Mouse (Mus musculus): ENCODE results near the gene Pbld1. TPM values are rescaled to one million over a fixed set of nuclear protein-coding genes. Genes with fewer than 3 reads are reported as not detected.

Pbld1 gene
- 2.2 TPM in 1 of 2 replicates, not detected in the other for total RNA-seq (2014; rRNA removed; ENCODE audit: low replicate concordance)
- polyA plus RNA-seq (2015; fragmentation: Nextera tagmentation; extraction: Ambion mirVana) = 0.70 and 1.5 TPM in 2 replicates

- Histone ChIP-seq H3K36me3 (replicated peaks; ENCODE audit: control insufficient read depth, insufficient read depth, low read length) (no peaks in the 10 kb centered on the region), H3K27me3 (ENCODE audit: control insufficient read depth, insufficient read depth, low read length) (no peaks in the 10 kb centered on the region), H3K9me3 (replicated peaks; ENCODE audit: control insufficient read depth, low read length) (no peaks in the 10 kb centered on the region), H3K27ac (ENCODE audit: low read depth) (no peak within 1 kb of the TSS), H3K4me2 (ENCODE audit: low read depth, low read length) (no peak within 1 kb of the TSS), H3K4me1 (ENCODE audit: control insufficient read depth, insufficient read depth) (peaks cover 11% of the 10 kb centered on the region), H3K4me3 (ENCODE audit: low read depth, low read length) (no peak within 1 kb of the TSS), H3K9ac (replicated peaks; ENCODE audit: low read depth, low read length) (no peak within 1 kb of the TSS)
- no peak for ATAC-seq (ENCODE audit: insufficient read depth, low read depth)
- WGBS = 86% methylated on average over 2 of the region's 2 CpGs
- TF ChIP-seq EP300 (IDR thresholded peaks at IDR 0.05; ENCODE audit: low read depth) (no peak), CTCF (IDR thresholded peaks at IDR 0.05; ENCODE audit: low read depth) (no peak)
- no peak for DNase-seq (ENCODE audit: low spot score)
These were observed at the start of gene Pbld1 for GRCm38 (mm10) chr10:63059862-63060261. Gene Pbld1, plus strand, starts transcription at chr10:63060162.

DNA sequence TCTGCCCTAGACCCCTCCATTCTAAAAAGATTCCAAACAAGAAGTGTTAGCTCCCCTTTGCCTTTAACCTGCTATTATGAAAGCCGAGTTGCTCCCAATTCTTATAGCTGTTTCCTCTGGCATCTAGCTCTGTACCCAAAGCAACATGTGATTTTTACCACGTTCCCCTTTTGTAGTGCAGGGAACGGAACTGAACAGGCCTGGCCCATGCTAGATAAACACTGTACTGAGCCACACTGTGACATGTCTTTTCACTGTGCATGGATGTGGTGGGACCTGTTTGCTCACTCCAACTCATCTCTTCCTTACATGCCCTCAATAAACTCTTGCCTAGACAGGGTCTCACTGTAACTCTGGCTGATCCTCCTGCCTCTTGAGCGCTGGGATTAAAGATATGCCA lies 49.7 kb upstream of the Pbld1 start:
- H3K9me3 ChIP-seq (replicated peaks; ENCODE audit: control insufficient read depth, low read length) = no peaks in the 10 kb centered on the region
- H3K4me3 ChIP-seq (ENCODE audit: low read depth, low read length) = no peak overlapping the region
- no peaks in the 10 kb centered on the region for H3K4me1 ChIP-seq (ENCODE audit: control insufficient read depth, insufficient read depth)
- no peak for TF ChIP-seq CTCF (IDR thresholded peaks at IDR 0.05; ENCODE audit: low read depth)
- no peak for TF ChIP-seq EP300 (IDR thresholded peaks at IDR 0.05; ENCODE audit: low read depth)
- H3K27me3 ChIP-seq (ENCODE audit: control insufficient read depth, insufficient read depth, low read length) = no peaks in the 10 kb centered on the region
- WGBS = 78% methylated on average over 4 of the region's 4 CpGs
- ATAC-seq (ENCODE audit: insufficient read depth, low read depth) = no peak
- no peak overlapping the region for H3K4me2 ChIP-seq (ENCODE audit: low read depth, low read length)
- H3K9ac ChIP-seq (replicated peaks; ENCODE audit: low read depth, low read length) = no peak overlapping the region
- peaks cover 85% of the 10 kb centered on the region for H3K36me3 ChIP-seq (replicated peaks; ENCODE audit: control insufficient read depth, insufficient read depth, low read length)
- no peak overlapping the region for H3K27ac ChIP-seq (ENCODE audit: low read depth)
- no peak for DNase-seq (ENCODE audit: low spot score)

DNA sequence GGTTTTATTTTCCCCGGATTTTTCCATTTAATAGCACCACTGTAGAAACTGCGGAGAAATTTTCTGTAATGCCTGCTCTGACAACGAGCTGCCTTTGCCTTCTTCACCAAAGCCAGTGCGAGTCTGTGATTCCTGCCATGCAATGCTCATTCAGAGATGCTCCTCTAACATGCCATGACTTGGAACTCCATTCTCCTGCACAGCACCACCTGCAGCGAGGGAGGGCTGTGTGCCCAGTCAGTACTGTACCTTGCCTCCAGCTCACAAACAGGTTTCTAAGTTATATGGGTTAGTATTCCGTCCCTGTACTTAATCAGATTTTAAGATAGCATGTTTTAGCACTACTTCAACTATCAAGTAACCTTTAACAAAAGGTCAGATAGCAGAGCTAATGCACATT lies 48.4 kb upstream of the Pbld1 start:
- peaks cover 89% of the 10 kb centered on the region for H3K36me3 ChIP-seq (replicated peaks; ENCODE audit: control insufficient read depth, insufficient read depth, low read length)
- no peaks in the 10 kb centered on the region for H3K27me3 ChIP-seq (ENCODE audit: control insufficient read depth, insufficient read depth, low read length)
- H3K4me2 ChIP-seq (ENCODE audit: low read depth, low read length) = no peak overlapping the region
- no peaks in the 10 kb centered on the region for H3K4me1 ChIP-seq (ENCODE audit: control insufficient read depth, insufficient read depth)
- no peaks in the 10 kb centered on the region for H3K9me3 ChIP-seq (replicated peaks; ENCODE audit: control insufficient read depth, low read length)
- H3K9ac ChIP-seq (replicated peaks; ENCODE audit: low read depth, low read length) = no peak overlapping the region
- H3K27ac ChIP-seq (ENCODE audit: low read depth) = no peak overlapping the region
- ATAC-seq (ENCODE audit: insufficient read depth, low read depth) (no peak), DNase-seq (ENCODE audit: low spot score) (no peak)
- 86% methylated on average over 6 of the region's 6 CpGs for WGBS
- no peak overlapping the region for H3K4me3 ChIP-seq (ENCODE audit: low read depth, low read length)
- TF ChIP-seq EP300 (IDR thresholded peaks at IDR 0.05; ENCODE audit: low read depth) (no peak), CTCF (IDR thresholded peaks at IDR 0.05; ENCODE audit: low read depth) (no peak)

DNA sequence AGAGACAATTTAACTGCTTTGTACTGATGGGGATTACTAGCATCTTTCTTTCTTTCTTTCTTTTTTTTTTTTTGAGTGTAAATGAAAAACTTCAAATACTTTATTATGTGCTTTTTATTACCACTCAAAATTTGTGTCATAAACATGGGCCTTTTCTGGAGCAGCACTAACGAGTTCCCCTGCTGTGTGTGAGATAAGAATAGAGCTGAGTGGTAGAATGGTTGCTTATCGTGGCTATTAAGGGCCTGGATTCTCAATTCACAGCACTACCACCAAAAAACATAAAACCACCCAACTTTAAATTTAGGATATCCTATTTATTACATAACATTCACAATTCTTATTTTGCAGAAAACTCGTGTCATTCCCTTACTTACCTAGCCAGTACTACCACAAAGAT lies 46.5 kb upstream of the Pbld1 start:
- DNase-seq (ENCODE audit: low spot score) (no peak), ATAC-seq (ENCODE audit: insufficient read depth, low read depth) (no peak)
- no peaks in the 10 kb centered on the region for H3K27me3 ChIP-seq (ENCODE audit: control insufficient read depth, insufficient read depth, low read length)
- H3K4me3 ChIP-seq (ENCODE audit: low read depth, low read length) = no peak overlapping the region
- no peak overlapping the region for H3K4me2 ChIP-seq (ENCODE audit: low read depth, low read length)
- WGBS = 56% methylated on average over 3 of the region's 3 CpGs
- no peak overlapping the region for H3K27ac ChIP-seq (ENCODE audit: low read depth)
- no peak for TF ChIP-seq EP300 (IDR thresholded peaks at IDR 0.05; ENCODE audit: low read depth)
- no peak for TF ChIP-seq CTCF (IDR thresholded peaks at IDR 0.05; ENCODE audit: low read depth)
- no peak overlapping the region for H3K9ac ChIP-seq (replicated peaks; ENCODE audit: low read depth, low read length)
- H3K36me3 ChIP-seq (replicated peaks; ENCODE audit: control insufficient read depth, insufficient read depth, low read length) = peaks cover 84% of the 10 kb centered on the region
- H3K4me1 ChIP-seq (ENCODE audit: control insufficient read depth, insufficient read depth) = no peaks in the 10 kb centered on the region
- no peaks in the 10 kb centered on the region for H3K9me3 ChIP-seq (replicated peaks; ENCODE audit: control insufficient read depth, low read length)

DNA sequence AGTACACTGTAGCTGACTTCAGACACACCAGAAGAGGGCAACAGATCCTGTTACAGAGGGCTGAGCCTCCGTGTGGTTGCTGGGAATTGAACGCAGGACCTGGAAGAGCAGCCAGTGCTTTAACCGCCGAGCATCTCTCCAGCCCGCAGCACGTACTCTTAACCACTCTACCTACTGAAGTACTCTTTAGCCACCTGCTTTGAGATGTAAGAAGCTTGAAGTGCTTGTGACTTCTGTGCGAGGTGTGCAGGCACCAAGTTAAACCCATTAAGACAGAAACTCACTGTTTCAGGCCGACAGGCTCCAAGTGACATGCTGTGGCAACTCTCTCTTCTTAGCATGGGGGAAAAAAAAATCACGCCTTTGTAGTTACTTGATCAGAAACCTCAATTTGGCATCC lies 45.8 kb upstream of the Pbld1 start:
- DNase-seq (ENCODE audit: low spot score) = no peak
- Histone ChIP-seq H3K4me3 (ENCODE audit: low read depth, low read length) (no peak overlapping the region), H3K27ac (ENCODE audit: low read depth) (no peak overlapping the region), H3K9me3 (replicated peaks; ENCODE audit: control insufficient read depth, low read length) (no peaks in the 10 kb centered on the region), H3K4me1 (ENCODE audit: control insufficient read depth, insufficient read depth) (0 out of 2 replicates have a peak, but pooled peaks cover 2% of the 10 kb centered on the region), H3K4me2 (ENCODE audit: low read depth, low read length) (no peak overlapping the region), H3K36me3 (replicated peaks; ENCODE audit: control insufficient read depth, insufficient read depth, low read length) (peaks cover 81% of the 10 kb centered on the region), H3K27me3 (ENCODE audit: control insufficient read depth, insufficient read depth, low read length) (no peaks in the 10 kb centered on the region), H3K9ac (replicated peaks; ENCODE audit: low read depth, low read length) (no peak overlapping the region)
- TF ChIP-seq EP300 (IDR thresholded peaks at IDR 0.05; ENCODE audit: low read depth) (no peak), CTCF (IDR thresholded peaks at IDR 0.05; ENCODE audit: low read depth) (no peak)
- WGBS = 89% methylated on average over 9 of the region's 9 CpGs
- ATAC-seq (ENCODE audit: insufficient read depth, low read depth) = no peak

GRCm38 (mm10) chr10:63019304-63019703 lies 40.7 kb upstream of the Pbld1 start:
- H3K4me1 ChIP-seq (ENCODE audit: control insufficient read depth, insufficient read depth) = peaks cover 16% of the 10 kb centered on the region
- no peak overlapping the region for H3K4me2 ChIP-seq (ENCODE audit: low read depth, low read length)
- no peak overlapping the region for H3K9ac ChIP-seq (replicated peaks; ENCODE audit: low read depth, low read length)
- TF ChIP-seq CTCF (IDR thresholded peaks at IDR 0.05; ENCODE audit: low read depth) (no peak), EP300 (IDR thresholded peaks at IDR 0.05; ENCODE audit: low read depth) (no peak)
- H3K27me3 ChIP-seq (ENCODE audit: control insufficient read depth, insufficient read depth, low read length) = no peaks in the 10 kb centered on the region
- DNase-seq (ENCODE audit: low spot score) = no peak
- H3K27ac ChIP-seq (ENCODE audit: low read depth) = no peak overlapping the region
- H3K4me3 ChIP-seq (ENCODE audit: low read depth, low read length) = no peak overlapping the region
- 89% methylated on average over 6 of the region's 6 CpGs for WGBS
- no peak for ATAC-seq (ENCODE audit: insufficient read depth, low read depth)
- H3K9me3 ChIP-seq (replicated peaks; ENCODE audit: control insufficient read depth, low read length) = no peaks in the 10 kb centered on the region
- H3K36me3 ChIP-seq (replicated peaks; ENCODE audit: control insufficient read depth, insufficient read depth, low read length) = peaks cover 35% of the 10 kb centered on the region

Data from heart, postnatal 0 days (tissue).